In genomic region chr17:78521361-78522153, GRCm38 (mm10) we compare ENCODE assay signal across 9 mouse cellular contexts. TPM values are rescaled to one million over a fixed set of nuclear protein-coding genes. Genes with fewer than 3 reads are reported as not detected.
DNase-seq lines count a peak whose midpoint lies in the region; ATAC-seq lines count a peak whose summit lies in the region.
"Had no signal": no experiment of that assay in that cellular context is flagged by ENCODE, and none has a peak within 500 bp of the region (broad histone marks: within the 10 kb centered on the region; RNA-seq: fewer than 3 reads in every experiment).

No protein-coding gene starts in this region.

- H3K27me3 ChIP-seq in hindbrain, embryonic 12.5 days, result no peaks in the 10 kb centered on the region
- no peaks in the 10 kb centered on the region for H3K27me3 ChIP-seq in neural tube, embryonic 15.5 days (replicated peaks)

- H3K9me3 ChIP-seq in hindbrain, embryonic 12.5 days (replicated peaks), result no peaks in the 10 kb centered on the region
- H3K9me3 ChIP-seq in neural tube, embryonic 15.5 days (replicated peaks), result no peaks in the 10 kb centered on the region

- intact Hi-C loops in gastrocnemius, postnatal 14 days (cut with DNase I; ENCODE audit: low total_unique reads), result no loop called here

- peak; percentile 78 for DNase-seq in gastrocnemius, adult 18-20 months (ENCODE audit: low spot score)
- no peak for DNase-seq in gastrocnemius, postnatal 10 days
- peak; percentile 47 for DNase-seq in gastrocnemius, postnatal 14 days
- no peak for DNase-seq in thymus, adult 18-20 months
- no peak for DNase-seq in kidney, adult 18-20 months
- DNase-seq in spleen, postnatal 36 days (ENCODE audit: low spot score in 2 of 2), result no peak

- no peak overlapping the region for H3K4me3 ChIP-seq in hindbrain, embryonic 12.5 days
- no peak overlapping the region for H3K4me3 ChIP-seq in neural tube, embryonic 15.5 days (replicated peaks)

- WGBS in hindbrain, embryonic 12.5 days, result 32% methylated on average over 10 of the region's 10 CpGs
- WGBS in neural tube, embryonic 15.5 days, result 38% methylated on average over 10 of the region's 10 CpGs

- peaks cover 22% of the 10 kb centered on the region for H3K4me1 ChIP-seq in hindbrain, embryonic 12.5 days
- peaks cover 11% of the 10 kb centered on the region; the same call in 1 of the 2 replicates for H3K4me1 ChIP-seq in neural tube, embryonic 15.5 days

- peak overlapping the region; percentile 66 for H3K27ac ChIP-seq in hindbrain, embryonic 12.5 days
- H3K27ac ChIP-seq in neural tube, embryonic 15.5 days (replicated peaks), result peak overlapping the region; percentile 48
- H3K27ac ChIP-seq: macrophage had no signal

- H3K9ac ChIP-seq in hindbrain, embryonic 12.5 days, result no peak overlapping the region
- H3K9ac ChIP-seq in neural tube, embryonic 15.5 days (replicated peaks), result no peak overlapping the region

- no peaks in the 10 kb centered on the region for H3K36me3 ChIP-seq in hindbrain, embryonic 12.5 days
- no peaks in the 10 kb centered on the region for H3K36me3 ChIP-seq in neural tube, embryonic 15.5 days

- peak; percentile 88 for ATAC-seq in hindbrain, embryonic 12.5 days (ENCODE audit: low FRiP score)
- peak; percentile 68 for ATAC-seq in neural tube, embryonic 15.5 days (ENCODE audit: low FRiP score)

- H3K4me2 ChIP-seq in hindbrain, embryonic 12.5 days (replicated peaks), result no peak overlapping the region
- no peak overlapping the region for H3K4me2 ChIP-seq in neural tube, embryonic 15.5 days

RNA-seq across cellular contexts. Expression of gene Vit, which starts 13.7 kb away (rescaled TPM):
- total RNA-seq in gastrocnemius, adult 18-20 months (2021), result 1 to 10 TPM in 1 of 2 experiments, under 1 TPM in 1; 0.98 to 2.5 TPM
- 1 to 10 TPM; 2.3 to 2.7 TPM for total RNA-seq in gastrocnemius, postnatal 10 days (2021)
- total RNA-seq in gastrocnemius, postnatal 14 days (2021), result 1 to 10 TPM; 2.1 to 3.1 TPM
- 15.9 and 17.8 TPM in 2 replicates for polyA plus RNA-seq in hindbrain, embryonic 12.5 days (2016; fragmentation: Nextera tagmentation; extraction: Ambion mirVana)
- 9.6 and 10.3 TPM in 2 replicates for polyA plus RNA-seq in neural tube, embryonic 15.5 days (2015; fragmentation: Nextera tagmentation; extraction: Ambion mirVana)
- polyA plus RNA-seq: macrophage had no signal

Comparison
In these comparisons a context has a peak if more than half of its experiments do, and no peak if none do; other contexts are left out.
1. DNase-seq: peak in gastrocnemius, adult 18-20 months (single experiment) and gastrocnemius, postnatal 14 days (single experiment); none in gastrocnemius, postnatal 10 days (single experiment), thymus, adult 18-20 months (0 of 2), kidney, adult 18-20 months (single experiment) and spleen, postnatal 36 days (0 of 2).